Mouse (Mus musculus) gastrocnemius, adult 18-20 months (tissue): ENCODE measurements around the gene D10Jhu81e. TPM values are rescaled to one million over a fixed set of nuclear protein-coding genes. Genes with fewer than 3 reads are reported as not detected.

Experiments used
- DNase-seq: peaks from one replicate; pipeline ENCODE4 v3.0.0; 2021; ENCODE audit warnings: low spot score
- total RNA-seq, 2 experiments: library from RNA; stranded (reverse); gene quantifications; 2 replicates each; pipeline ENCODE4 v1.2.3; 2021

D10Jhu81e gene
- total RNA-seq, 2 experiments from 2014 or later = 258 to 262 TPM

GRCm38 (mm10) chr10:78164786-78165185 lies 4.8 kb downstream of the D10Jhu81e start:
- no peak for DNase-seq

DNA sequence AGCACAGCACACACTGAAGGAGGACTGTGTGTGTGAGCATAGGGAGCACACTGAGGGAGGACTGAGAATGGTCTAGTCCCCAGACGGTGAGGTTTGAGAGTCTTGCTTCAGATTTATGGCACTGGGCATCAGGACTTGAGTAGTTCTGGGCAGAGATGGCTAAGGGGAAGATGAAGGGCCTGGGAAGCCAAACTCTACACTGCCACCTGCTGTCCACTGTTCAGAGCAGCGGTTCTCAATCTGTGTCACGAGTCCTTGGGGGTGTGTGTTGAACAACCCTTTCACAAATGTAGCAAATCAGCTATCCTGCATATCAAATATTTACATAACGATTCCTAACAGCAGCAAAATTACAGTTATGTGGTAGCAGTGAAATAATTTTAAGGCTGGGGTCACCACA lies 5.7 kb downstream of the D10Jhu81e start:
- peak; percentile 68 for DNase-seq

DNA sequence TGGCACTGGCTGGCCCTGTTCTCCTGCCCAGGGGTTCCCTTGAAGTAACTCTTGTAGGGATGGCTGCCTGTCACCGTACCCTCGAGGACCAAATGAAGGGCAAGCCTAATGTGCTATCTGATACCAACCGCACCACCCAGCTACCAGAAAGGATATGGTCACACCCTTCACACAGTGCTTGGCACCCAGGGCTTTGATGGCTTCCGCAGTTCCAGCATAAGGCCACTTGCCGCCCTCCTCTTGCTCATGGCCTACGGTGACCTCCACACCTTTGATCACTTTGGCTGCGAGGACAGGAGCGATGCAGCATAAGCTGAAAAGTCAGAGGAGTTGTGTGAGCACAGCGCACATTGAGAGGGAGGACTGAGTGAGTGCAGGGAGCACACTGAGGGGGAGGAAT lies 6.3 kb downstream of the D10Jhu81e start:
- DNase-seq = no peak

DNA sequence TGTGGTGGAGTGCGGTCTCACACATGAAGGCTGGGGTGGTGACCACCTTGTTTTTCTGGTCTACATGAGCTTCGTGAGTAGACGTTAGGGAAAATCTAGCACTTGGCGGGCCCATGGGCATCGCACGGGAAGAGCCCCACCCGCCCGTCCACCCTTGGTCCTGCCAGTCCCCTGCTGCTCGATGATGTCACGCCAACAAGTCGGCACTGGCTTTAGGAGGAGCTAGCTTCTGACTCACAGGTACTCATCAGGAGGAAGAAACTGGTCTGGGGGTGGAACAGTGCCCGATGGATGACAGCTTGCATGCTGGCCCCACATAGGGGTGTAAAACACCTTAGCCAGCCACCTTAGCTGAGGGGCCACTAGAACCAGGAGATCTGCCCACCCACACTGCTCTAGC lies 6.9 kb downstream of the D10Jhu81e start:
- DNase-seq = no peak

DNA sequence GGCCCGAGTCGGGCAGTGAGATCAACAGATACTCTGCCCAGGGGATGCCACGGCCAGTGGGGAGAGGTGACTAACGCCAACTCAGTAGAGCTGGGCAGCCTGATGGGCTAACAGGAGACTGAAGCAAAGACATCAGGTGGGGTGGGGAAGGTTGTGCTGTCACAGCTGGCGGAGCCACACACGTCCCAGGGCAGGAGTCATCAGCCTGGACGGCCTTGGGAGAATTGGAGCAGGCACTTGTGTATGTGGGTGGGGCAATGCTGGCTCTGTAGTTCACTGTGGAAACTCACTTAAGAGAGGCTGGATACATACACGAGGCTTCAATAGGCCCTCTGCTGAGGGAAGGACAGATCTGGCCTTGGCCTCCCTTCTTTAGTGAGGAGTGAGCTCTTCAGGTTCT lies 8.5 kb downstream of the D10Jhu81e start:
- no peak for DNase-seq

DNA sequence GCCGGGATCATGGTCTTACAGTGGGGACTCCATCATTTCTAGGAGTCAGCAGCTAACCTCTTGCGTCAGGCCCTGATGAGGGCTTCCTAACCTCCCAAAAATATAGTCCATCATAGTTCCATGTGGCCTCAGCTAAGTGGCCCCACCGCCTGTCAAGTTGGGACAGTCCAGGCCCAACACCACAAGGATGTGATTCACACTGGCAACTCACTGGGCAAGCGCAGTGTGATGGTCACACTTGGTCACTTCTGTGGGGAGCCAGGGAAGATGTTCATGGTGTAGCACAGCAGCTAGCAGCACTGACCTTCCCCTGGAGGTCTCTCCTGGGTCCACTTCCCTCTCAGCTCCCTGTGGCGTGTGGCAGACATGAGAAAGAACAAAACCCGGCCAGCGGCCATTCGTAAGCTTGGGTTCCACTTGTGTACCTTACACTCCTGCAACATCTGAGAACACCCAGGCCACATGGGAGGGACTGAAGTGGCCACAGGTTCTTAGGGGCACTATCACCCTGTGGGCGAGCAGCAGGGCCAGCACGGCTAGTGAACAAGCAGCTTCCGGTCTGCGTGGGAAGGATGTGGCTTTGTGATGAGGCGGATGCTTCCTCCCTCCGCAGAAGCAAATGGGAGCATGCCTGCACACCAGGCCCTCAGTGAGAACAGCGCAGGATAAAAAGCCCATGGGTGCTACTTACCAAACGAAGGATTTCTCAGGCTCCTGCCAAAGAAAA lies 9.1 kb downstream of the D10Jhu81e start:
- no peak for DNase-seq

DNA sequence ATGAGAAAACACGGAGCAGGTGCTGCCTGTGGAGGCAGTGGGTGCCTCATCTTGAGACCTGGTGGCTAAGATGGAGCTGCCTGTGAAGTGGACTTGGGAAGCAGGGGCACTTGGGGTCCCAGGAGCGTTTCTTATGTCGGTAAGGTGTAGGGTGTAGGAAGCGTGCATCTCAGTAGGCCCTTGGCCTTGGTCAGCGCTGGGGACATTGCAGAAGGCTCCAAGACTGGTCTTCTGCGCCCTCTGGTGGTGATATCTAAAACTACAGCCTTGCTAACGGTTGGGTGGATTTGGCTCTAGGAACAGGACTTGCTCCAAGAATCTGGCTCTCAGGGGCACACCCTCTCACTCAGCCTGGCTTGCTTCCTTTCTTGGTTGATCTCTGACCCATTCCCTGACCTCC lies 9.7 kb downstream of the D10Jhu81e start:
- peak; percentile 91 for DNase-seq

DNA sequence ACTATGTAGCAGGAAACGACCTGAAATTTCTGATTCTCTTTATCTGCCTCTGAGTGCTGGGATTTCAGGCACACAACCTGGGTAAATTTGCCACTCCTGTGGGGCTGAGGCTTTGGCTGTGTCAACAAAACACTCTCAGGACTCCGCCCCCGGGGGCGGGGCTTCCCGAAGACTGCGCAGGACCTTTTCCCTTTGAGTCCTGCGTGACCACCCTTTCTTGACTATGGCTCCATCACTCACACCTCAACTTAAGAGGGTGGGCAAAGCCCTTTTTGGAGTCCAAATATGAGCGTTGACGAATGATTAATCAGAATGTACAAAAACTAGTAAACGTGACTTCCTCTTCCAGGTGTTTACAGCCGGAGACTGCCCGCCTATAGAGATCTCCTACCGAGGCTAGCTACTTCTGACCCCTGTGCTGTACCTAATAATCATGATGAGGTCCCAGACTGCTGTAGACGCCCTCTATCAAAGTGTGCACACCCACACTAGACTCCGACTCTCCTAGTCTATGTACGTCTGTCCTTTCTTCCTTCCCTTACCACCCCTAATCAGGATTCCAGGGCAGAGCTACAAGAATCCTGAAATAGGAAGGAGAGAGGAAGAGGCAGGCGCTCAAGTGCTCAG lies 10.2 kb downstream of the D10Jhu81e start:
- no peak for DNase-seq

DNA sequence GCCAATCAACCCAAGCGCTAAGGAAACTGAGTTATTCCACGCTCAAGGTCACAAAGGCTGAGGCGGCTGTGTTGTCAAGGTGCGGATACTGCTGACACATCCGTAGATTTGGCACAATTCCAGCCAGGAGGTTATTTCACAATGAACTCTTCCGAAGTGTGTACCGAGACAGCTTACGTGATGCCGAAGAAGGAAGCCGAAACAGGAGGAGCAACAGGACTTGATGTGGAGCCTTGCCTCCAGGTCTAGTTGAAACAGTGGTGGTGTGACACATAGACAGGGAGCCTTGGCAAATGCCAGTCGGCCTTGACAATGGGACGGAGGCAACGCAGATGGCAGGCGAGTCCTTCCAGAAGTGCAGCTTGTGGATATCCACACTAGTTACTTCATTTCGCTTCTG lies 11.5 kb downstream of the D10Jhu81e start:
- no peak for DNase-seq

DNA sequence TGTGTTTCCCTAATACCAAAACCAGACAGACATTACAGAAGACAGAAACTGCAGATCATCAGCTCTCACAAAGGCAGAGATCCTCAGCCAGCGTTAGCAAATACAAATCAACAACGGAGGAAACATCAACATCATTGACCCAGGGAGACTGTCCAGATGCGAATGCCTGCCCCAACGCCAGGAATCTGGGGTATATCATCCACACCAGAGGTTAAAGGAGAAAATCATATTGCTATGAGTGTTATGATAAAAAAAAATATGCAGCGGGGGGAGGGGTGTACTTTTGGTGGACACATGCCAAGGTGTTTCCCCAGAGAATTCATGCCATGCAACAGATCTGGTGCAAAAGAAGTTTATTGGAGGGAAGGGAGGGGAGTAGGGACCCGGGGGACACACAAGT lies 12.7 kb downstream of the D10Jhu81e start:
- no peak for DNase-seq

DNA sequence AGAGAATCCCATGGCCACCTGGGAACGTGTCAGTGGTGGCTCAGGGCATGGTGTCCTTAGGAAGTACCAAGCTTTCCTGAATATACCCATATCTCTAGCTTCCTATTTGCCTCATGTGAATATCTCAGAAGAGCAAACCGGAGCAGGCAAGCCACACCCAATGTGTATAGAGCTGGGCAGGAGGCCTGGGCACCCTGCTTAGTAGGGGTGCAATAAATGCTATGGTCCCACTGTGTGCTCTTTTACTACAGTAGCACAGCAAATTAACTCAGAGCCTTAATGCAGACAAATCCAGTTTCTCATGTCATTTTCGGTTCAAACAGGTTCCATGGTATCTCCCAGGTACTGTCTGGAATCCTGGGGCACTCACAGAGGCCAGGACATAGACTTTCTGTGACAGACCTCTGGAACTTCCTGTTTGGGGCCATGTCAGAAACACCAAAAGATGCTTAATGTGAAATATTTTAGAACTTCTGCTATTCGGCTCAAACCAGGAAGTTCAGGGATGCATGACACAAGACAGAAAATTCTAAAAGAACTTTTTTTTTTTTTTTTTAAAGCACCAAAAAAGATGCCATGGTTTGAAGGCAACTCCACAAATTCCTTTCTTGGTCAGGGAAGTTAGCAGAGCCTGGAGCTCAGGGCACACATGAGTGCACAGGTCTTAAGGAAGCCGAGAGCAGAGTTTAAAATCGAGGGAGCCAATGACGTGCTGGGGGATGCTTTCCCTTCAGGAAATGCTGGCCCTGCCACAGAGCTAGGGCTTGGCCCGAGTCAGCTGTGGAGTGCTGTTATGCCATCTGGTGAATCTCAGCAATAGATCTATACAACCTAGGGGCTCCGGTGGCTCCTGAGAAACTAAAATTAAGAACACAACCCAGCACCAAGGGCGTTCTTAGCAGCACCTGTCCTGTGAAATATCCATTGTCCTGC lies 20.5 kb downstream of the D10Jhu81e start:
- no peak for DNase-seq

- DNase-seq = no peak
Observed at GRCm38 (mm10) chr10:78147908-78148441, 21.6 kb downstream of the D10Jhu81e start.

DNA sequence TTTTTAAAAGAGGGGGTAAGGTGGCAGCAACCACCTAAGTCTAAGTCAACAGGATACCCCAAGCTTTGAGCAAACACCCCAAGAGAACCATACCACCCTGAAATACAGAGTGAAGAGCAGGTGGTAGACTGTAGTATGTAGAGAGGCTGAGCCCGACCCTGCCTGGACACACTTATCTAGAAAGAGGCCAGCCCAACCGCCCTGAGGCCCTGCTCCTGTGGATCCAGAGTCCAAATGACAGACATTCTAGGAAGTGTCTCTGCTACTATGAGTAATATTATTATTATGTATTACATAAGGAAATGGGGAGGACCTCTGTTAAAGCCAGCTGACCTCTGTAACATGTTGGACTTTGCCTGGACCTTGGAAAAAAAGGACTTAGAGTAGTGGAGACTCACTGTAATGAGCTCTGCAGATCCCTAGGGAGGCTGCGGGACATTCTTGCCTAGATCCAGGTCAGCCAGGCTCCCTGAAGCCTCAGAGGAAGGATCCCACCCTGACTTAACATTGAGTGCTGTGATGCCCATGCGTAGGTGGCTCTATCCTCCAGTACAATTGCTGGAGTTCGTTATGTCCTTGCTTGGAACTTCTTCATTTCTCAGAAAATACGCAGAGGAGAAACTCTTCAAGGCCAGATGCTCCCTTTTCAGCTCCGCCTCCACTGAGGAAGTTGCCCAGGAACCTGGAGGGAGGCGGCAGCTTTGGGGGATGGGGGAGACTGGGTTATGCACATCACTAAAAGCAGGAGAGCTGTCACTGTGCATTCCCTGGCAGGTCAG lies 25.7 kb downstream of the D10Jhu81e start:
- no peak for DNase-seq

DNA sequence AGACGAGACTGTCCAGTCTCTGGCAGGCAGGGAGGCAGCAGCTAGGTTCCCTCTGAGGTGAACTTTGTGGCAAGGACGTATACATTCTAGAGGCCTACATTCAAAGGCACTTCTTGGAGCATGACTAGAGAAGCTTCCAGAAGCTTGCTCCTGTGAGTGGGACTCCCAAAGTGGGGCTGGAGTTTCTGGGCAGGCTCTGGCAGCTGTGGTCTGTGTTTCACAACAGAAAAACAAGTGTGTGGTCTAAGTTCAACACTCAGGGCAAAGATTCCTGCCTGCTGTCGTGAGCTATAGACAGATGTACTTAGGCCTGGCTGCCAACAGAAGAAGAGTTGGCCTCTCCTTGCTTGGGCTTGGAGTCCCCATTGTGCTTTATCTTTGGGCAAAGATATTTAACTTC lies 28.7 kb downstream of the D10Jhu81e start:
- no peak for DNase-seq

GRCm38 (mm10) chr10:78140251-78140600 lies 29.4 kb downstream of the D10Jhu81e start:
- DNase-seq = no peak

DNA sequence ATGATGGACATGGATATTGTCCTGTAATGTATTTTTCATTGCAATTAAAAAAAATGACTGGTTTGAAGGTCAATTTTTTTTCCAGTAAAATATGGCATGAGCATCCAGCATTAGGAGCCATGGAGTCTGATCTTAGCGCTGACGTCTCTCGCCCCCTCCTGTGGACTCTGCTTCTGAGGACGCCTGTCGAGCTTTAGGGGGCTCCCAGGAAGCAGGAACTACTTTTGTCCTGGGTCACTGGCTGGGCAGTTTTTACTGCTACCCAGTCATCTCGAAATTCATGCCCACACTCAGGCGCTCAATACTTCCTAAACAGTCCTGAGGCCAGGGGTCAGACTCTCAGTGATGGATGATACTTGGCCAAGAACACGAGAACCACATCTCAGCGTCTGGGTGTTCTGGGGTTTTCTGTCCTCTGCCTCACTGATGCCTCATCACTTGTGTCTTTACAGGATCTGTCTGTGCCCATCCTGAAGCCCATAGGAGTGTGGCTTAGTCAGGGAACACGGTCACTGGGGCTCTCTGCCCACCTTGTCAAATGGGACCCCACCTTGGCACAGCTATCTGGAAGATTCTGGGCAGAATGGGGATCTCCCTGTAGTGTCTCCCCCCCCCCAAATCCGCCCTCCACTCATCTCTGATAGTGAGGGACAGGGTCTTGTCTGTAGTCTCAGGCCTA lies 29.9 kb downstream of the D10Jhu81e start:
- DNase-seq = no peak

DNA sequence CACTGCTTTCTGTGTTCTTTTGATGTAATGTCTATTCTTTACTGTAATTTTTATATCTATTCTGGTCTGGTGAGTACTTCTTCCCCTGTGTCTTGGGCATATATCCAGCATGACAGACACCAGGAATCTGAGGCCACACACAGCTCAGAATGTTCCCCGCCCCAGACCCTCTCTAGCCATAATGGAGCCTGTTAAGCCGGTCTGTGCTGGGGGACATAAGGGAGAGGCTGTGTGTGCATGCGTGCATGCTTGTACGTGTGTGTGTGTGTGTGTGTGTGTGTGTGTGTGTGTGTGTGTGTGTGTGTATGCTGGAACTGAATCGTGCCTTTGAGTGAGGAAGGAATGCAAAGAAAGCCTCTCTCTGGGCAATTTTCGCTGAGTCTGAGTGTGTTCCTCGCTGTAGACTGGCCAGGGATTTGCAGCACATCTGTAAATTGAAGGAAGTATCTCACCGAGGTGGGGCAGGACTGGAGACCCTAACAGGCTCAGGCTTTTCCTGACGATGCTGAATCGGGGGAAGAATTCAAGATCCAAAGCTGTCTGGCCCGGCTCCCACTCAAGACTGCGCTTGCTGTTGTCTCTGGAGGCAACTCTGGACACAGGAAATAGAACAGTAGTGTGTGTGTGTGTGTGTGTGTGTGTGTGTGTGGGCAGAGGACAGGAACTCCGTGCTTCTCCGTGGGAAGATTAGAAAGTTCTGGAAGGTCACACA lies 30.6 kb downstream of the D10Jhu81e start:
- peak; percentile 46 for DNase-seq

- DNase-seq = no peak
Observed at GRCm38 (mm10) chr10:78137191-78137590, 32.4 kb downstream of the D10Jhu81e start.

DNA sequence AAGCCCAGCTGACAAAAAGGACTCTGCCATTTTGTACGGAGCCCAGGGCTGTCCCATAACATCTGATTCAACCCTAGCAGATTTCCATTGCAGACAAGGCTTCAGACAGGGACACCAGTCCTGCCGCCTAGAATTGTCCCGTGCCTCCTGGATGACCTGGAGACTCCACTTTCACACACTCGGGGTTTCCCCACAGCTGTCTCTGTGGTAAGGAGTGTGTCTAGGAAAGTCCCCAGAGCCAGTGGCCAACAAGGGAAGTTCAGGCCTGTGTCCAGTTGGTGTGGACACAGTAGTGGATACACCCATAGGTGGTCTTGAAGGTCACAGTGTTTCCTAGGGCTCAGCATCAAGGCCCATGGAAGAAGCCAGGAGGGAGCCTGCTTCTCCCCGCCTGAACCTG lies 33.6 kb downstream of the D10Jhu81e start:
- no peak for DNase-seq
